Mouse (Mus musculus) neutrophil, adult 5-6 weeks (primary cell): ENCODE data around the gene Masp2. TPM values are rescaled to one million over a fixed set of nuclear protein-coding genes. Genes with fewer than 3 reads are reported as not detected.

Source experiments
- ATAC-seq: fragments of 151-379, 151-347 bp; 2 replicates; pipeline ENCODE4 v1.8.0; 2017; ENCODE audit warnings: mild to moderate bottlenecking, moderate TSS enrichment; ENCODE audit not compliant: insufficient number of reproducible peaks, poor library complexity, low FRiP score, severe bottlenecking; ENCODE audit errors: extremely low read depth
- total RNA-seq: library from RNA; stranded (forward); fragments of 200-1000 nt; gene quantifications from 2 replicates; pipeline ENCODE4 v1.2.3, GENCODE M21; 2017

Gene Masp2
- total RNA-seq, 1 experiment from 2014 or later: 0.70 TPM

DNA sequence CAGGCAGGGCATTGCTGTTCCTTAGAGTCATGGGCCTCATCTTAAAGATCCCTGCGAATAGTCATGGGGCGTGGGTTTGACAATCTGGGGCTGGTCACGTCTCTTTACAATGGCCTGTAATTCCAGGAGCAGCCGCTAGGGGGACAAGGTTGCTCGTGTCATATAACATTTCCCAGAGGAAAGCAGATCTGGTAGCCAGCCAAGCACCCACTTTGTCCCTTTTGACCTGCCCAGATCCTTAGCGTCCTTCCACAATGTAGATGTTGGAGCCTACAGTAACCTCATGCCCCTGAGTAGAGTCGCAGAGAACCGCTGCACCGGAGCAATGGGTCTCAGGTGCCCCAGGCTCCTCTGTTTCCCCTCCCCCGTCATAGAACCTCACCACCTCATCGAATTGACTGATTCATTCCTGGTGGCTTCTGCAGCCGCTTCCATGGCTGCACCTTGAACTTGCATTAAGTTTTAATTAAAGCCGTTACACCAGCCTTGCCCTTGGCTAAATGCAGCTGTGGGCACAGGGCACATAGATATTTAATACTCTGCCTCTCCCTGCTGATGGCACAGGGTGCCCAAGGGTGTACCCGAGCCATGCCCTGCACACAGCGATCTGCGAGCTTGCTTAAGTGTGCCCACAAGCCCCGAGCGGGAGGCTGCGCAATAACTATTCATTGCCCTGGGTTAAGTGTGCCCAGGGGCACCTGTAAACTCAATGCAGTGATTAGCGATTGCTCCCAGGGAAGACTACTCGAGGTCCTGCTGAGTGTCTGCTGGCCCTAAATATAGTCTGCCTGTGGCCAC is 60.0 kb downstream of the Masp2 start:
- peak; percentile 55; the same call in 1 of the 2 replicates for ATAC-seq

DNA sequence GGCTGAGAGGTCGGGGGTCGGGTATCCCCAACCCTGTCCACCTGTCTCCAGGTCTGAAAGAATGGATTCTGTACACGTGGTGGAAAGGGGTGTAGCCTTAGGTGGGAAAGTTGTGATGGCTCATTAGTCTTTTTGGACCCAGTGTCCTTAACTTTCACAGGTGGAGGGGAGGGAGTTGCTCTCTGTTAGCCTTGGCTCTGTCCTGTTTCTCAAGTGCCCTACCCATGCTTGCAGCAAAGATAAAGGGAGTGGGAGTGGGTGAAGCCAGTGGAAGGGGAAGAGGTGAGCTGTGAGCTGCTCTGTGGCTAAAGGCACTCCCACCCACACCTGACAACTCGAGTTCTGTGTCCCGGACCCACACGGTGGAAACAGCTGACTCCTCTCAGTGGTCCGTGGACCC is 61.0 kb downstream of the Masp2 start:
- ATAC-seq: no peak

DNA sequence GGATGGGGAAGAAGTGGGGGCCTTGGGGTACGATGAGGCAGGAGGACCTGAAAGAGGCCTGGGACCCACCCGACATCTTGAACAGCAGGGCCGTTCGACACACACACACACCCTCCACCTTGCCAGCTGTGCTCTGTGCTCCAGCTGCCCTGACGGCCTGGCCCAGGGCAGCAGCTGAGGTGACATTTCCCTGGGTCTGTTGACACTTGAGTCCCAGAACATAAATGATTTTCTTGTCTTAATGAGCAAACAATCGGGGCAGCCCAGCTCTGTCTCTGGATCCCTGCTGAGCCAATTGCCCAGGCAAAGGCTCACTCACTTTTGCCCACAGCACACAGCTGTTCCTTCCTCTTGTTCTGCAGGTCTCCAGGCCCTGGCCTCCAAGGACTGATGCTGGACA is 61.7 kb downstream of the Masp2 start:
- no peak for ATAC-seq

Other genes with a start within 250 kb of the Masp2 start
- gene Ubiad1, start 157.8 kb upstream of the Masp2 start, total RNA-seq: 8.3 and 8.6 TPM in 2 replicates
- gene Mtor, start 153.9 kb upstream of the Masp2 start, total RNA-seq: 20.4 and 21.1 TPM in 2 replicates
- gene Angptl7, start 102.1 kb upstream of the Masp2 start, total RNA-seq: not detected in 2 replicates
- gene Exosc10, start 44.1 kb upstream of the Masp2 start, total RNA-seq: 61.1 and 65.9 TPM in 2 replicates
- 5.0 and 6.0 TPM in 2 replicates for gene Srm, start 11.1 kb upstream of the Masp2 start, total RNA-seq
- gene Tardbp, start 24.5 kb downstream of the Masp2 start, total RNA-seq: 303 and 322 TPM in 2 replicates
- gene Gm572, start 40.8 kb downstream of the Masp2 start, total RNA-seq: 0.35 TPM in 1 of 2 replicates, not detected in the other
- 13.6 and 14.1 TPM in 2 replicates for gene Casz1, start 201.9 kb downstream of the Masp2 start, total RNA-seq